Mouse (Mus musculus) ES-E14 (cell line): ENCODE results near the gene Iqch.

Source experiments
- CHD2 ChIP-seq: IDR thresholded peaks from 2 replicates; pipeline ENCODE4 v1.6.1; 2014; ENCODE audit warnings: mild to moderate bottlenecking, low read depth, low read length, inconsistent platforms
- HCFC1 ChIP-seq: IDR thresholded peaks from 2 replicates; pipeline ENCODE4 v1.6.1; 2012; ENCODE audit warnings: low read length, inconsistent platforms, borderline replicate concordance; ENCODE audit not compliant: insufficient read depth
- ZC3H11A ChIP-seq: IDR thresholded peaks from 2 replicates; pipeline ENCODE4 v1.6.1; 2012; ENCODE audit warnings: low read depth, mild to moderate bottlenecking, inconsistent platforms, low read length, borderline replicate concordance
- ZNF384 ChIP-seq: IDR thresholded peaks from 2 replicates; pipeline ENCODE4 v1.6.1; 2012; ENCODE audit warnings: low read depth, low read length, inconsistent platforms

GRCm38 (mm10) chr9:63373315-63373714 lies 229.0 kb downstream of the Iqch start:
- TF ChIP-seq ZC3H11A, result no peak
- TF ChIP-seq ZNF384, result no peak
- no peak for TF ChIP-seq HCFC1
- TF ChIP-seq CHD2, result no peak
